Mouse (Mus musculus) adrenal gland (tissue): ENCODE results near the gene Wwp2.

Source experiments
- intact Hi-C: fragments of 180-260 bp; cut with DNase I; formaldehyde crosslinking; loops from one replicate; pipeline ENCODE4 v1.15.1; 2025
- microRNA-seq, 2 experiments: library from miRNA; unstranded; fragments of <30 nt; microRNA quantifications; one replicate each; pipeline ENCODE4; 2019

Wwp2 gene

GRCm38 (mm10) chr8:107594817-107595216, 158.7 kb downstream of the Wwp2 start:
- intact Hi-C loops: no loop called here

GRCm38 (mm10) chr8:107597731-107598130, 161.6 kb downstream of the Wwp2 start:
- intact Hi-C loops: no loop called here

GRCm38 (mm10) chr8:107599691-107600090, 163.5 kb downstream of the Wwp2 start:
- intact Hi-C loops: loop anchor here (5.0 to 10.0 kb wide), 2 partner anchors 125 to 213 kb away; no protein-coding TSS in a partner anchor

- intact Hi-C loops: loop anchor here (5.0 to 10.0 kb wide), 2 partner anchors 122 to 209 kb away; no protein-coding TSS in a partner anchor
These were observed 166.9 kb downstream of the Wwp2 start for GRCm38 (mm10) chr8:107603026-107603425.

Small RNAs within 50 kb of the gene (microRNA-seq; reads per million reads assigned to microRNA genes)
- 1,393 to 1,442 reads per million in 2 experiments for gene Mir140
